Mouse (Mus musculus) hindbrain, embryonic 11.5 days (tissue): Measurements from ENCODE around the gene Gm21983. TPM values are rescaled to one million over a fixed set of nuclear protein-coding genes. Genes with fewer than 3 reads are reported as not detected.
A peak's percentile ranks its signal among the peaks of the same experiment; 100 is the strongest.

ENCODE experiments used
- ATAC-seq: fragments of 200-750 bp; cut with Nextera tagmentation; 2 replicates; pipeline ENCODE4 v1.8.0; 2017; ENCODE audit warnings: mild to moderate bottlenecking, moderate TSS enrichment, moderate library complexity; ENCODE audit not compliant: low FRiP score
- DNase-seq: peaks from one replicate; pipeline ENCODE4 v3.0.0-alpha.2; 2015; ENCODE audit warnings: low spot score
- H3K27ac ChIP-seq: fragments of 300-500 bp; sonication (generic); 2 replicates; pipeline ENCODE4 v1.5.1; 2014; ENCODE audit warnings: mild to moderate bottlenecking, low read depth, low read length
- H3K27me3 ChIP-seq: fragments of 300-500 bp; sonication (generic); 2 replicates; pipeline ENCODE4 v1.6.1; 2014; ENCODE audit warnings: mild to moderate bottlenecking, low read length, moderate library complexity, mixed read lengths; ENCODE audit not compliant: control insufficient read depth, insufficient read depth
- H3K36me3 ChIP-seq: fragments of 300-500 bp; sonication (generic); 2 replicates; pipeline ENCODE4 v1.6.1; 2014; ENCODE audit warnings: mild to moderate bottlenecking, low read length, moderate library complexity, mixed read lengths; ENCODE audit not compliant: control insufficient read depth, insufficient read depth
- H3K4me1 ChIP-seq: fragments of 300-500 bp; sonication (generic); replicated peaks from 2 replicates; pipeline ENCODE4 v1.6.1; 2014; ENCODE audit warnings: low read length, mixed read lengths; ENCODE audit not compliant: control insufficient read depth, insufficient read depth
- H3K4me2 ChIP-seq: fragments of 300-500 bp; sonication (generic); replicated peaks from 2 replicates; pipeline ENCODE4 v1.6.1; 2014; ENCODE audit warnings: mild to moderate bottlenecking, low read depth, low read length
- H3K4me3 ChIP-seq: fragments of 300-500 bp; sonication (generic); 2 replicates; pipeline ENCODE4 v1.5.1; 2014; ENCODE audit warnings: low read depth, low read length
- H3K9ac ChIP-seq: fragments of 300-500 bp; sonication (generic); 2 replicates; pipeline ENCODE4 v1.6.1; 2014; ENCODE audit warnings: low read depth, low read length
- H3K9me3 ChIP-seq: fragments of 300-500 bp; sonication (generic); 2 replicates; pipeline ENCODE4 v1.6.1; 2016; ENCODE audit warnings: low read length; ENCODE audit not compliant: control insufficient read depth
- WGBS: fragments of 180-500 bp; shearing (Covaris S2); extraction: QIAGEN DNeasy Blood & Tissue Kit; methylation state at CpG from one replicate; pipeline ENCODE4 v1.1.7; 2014; 5-methylcytosine and 5-hydroxymethylcytosine counted together
- polyA plus RNA-seq: library from polyadenylated mRNA; unstranded; fragments of >200 nt; fragmentation: Nextera tagmentation; extraction: Ambion mirVana; gene quantifications from 2 replicates; pipeline ENCODE4 v1.2.1, GENCODE M21; 2014

The Gm21983 gene
- polyA plus RNA-seq, 1 experiment from 2014 or later = not detected

- Histone ChIP-seq H3K4me3 (no peak overlapping the region), H3K9ac (no peak overlapping the region), H3K4me1 (peaks cover 22% of the 10 kb centered on the region), H3K27me3 (no peaks in the 10 kb centered on the region), H3K36me3 (peaks cover 7% of the 10 kb centered on the region; the same call in 1 of the 2 replicates), H3K27ac (no peak overlapping the region), H3K4me2 (no peak overlapping the region), H3K9me3 (no peaks in the 10 kb centered on the region)
- ATAC-seq (no peak), DNase-seq (no peak)
- WGBS = 94% methylated on average over 3 of the region's 3 CpGs
Observed at GRCm38 (mm10) chr7:27160921-27161320, 20.0 kb downstream of the Gm21983 start.

DNA sequence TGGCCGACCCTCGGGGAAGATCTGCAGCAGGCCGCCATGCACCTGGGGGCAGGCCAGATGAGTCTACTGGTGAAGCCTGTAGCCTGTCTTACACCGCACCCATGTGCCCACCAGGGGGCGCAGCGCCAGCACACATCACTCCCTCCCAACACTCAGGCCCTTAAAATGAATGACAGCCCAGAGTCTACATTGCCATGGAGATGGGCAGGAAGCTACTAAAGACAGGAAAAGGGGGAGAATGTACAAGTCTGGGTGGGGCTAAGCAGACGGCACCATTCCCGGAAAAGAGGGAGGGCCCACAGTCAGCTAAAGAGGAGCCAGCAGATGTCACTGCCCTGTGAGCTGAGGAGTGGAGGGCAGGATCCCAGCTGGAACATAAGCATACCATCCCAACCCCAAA lies 21.0 kb downstream of the Gm21983 start:
- H3K4me3 ChIP-seq = no peak overlapping the region
- H3K36me3 ChIP-seq = peaks cover 7% of the 10 kb centered on the region; the same call in 1 of the 2 replicates

GRCm38 (mm10) chr7:27159256-27159655 lies 21.6 kb downstream of the Gm21983 start:
- DNase-seq = no peak
- H3K9me3 ChIP-seq = no peaks in the 10 kb centered on the region
- H3K9ac ChIP-seq = no peak overlapping the region
- peaks cover 10% of the 10 kb centered on the region for H3K4me1 ChIP-seq
- no peak for ATAC-seq
- 95% methylated on average over 6 of the region's 6 CpGs for WGBS
- 0 out of 2 replicates have a peak, but pooled peaks cover 3% of the 10 kb centered on the region for H3K36me3 ChIP-seq
- no peak overlapping the region for H3K4me3 ChIP-seq
- H3K27ac ChIP-seq = no peak overlapping the region
- no peak overlapping the region for H3K4me2 ChIP-seq
- no peaks in the 10 kb centered on the region for H3K27me3 ChIP-seq

More for the DNA sequence above, 21.0 kb downstream of the Gm21983 start:
- no peak overlapping the region for H3K27ac ChIP-seq
- DNase-seq (peak; percentile 89), ATAC-seq (peak; percentile 90)
- H3K4me1 ChIP-seq = peaks cover 16% of the 10 kb centered on the region
- WGBS = 18% methylated on average over 8 of the region's 8 CpGs
- no peaks in the 10 kb centered on the region for H3K9me3 ChIP-seq
- H3K9ac ChIP-seq = no peak overlapping the region
- H3K4me2 ChIP-seq = no peak overlapping the region
- no peaks in the 10 kb centered on the region for H3K27me3 ChIP-seq

- ATAC-seq (no peak), DNase-seq (no peak)
- Histone ChIP-seq H3K9ac (no peak overlapping the region), H3K4me2 (no peak overlapping the region), H3K36me3 (0 out of 2 replicates have a peak, but pooled peaks cover 3% of the 10 kb centered on the region), H3K27me3 (no peaks in the 10 kb centered on the region), H3K4me1 (peaks cover 6% of the 10 kb centered on the region; the same call in 1 of the 2 replicates), H3K9me3 (no peaks in the 10 kb centered on the region), H3K4me3 (no peak overlapping the region), H3K27ac (no peak overlapping the region)
- WGBS = 94% methylated on average over 9 of the region's 9 CpGs
Observed at GRCm38 (mm10) chr7:27158171-27158570, 22.7 kb downstream of the Gm21983 start.

GRCm38 (mm10) chr7:27156005-27156404 lies 24.9 kb downstream of the Gm21983 start:
- DNase-seq = no peak
- no peaks in the 10 kb centered on the region for H3K27me3 ChIP-seq
- WGBS = 80% methylated on average over 13 of the region's 13 CpGs

DNA sequence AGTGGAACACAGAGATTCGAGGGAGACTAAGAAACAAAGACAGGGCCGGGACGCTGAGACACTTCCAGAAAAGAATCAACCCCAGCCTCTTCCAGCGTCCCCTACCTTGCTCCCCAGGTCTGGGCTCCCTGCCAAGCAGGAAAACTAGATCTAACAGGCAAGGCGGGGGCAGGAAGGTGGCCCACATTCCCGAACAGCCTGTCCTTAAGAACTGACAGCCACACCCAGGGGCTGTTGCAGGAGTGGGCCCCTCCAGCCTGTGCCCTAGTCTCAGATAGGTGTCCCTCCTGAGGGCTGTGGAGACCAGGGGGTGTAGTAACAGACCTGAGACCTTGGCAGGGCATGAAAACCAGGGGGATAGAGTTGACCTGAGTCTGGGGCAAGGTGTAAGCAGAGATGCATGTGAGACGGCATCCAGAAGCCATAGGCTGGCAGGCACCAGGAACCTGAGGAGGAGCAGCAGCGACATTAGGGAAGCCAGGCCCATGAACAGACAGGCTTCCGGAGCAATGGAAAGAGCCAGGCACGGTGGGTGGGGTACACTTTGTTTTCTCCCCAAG lies 27.6 kb downstream of the Gm21983 start, which contains the start of gene Cyp2t4:
Gene Cyp2t4, plus strand, starts transcription at position 510 of the 560 bp plus-strand sequence.
- ATAC-seq (no peak), DNase-seq (no peak)
- Histone ChIP-seq H3K9ac (no peak within 1 kb of the TSS), H3K4me1 (no peaks in the 10 kb centered on the region), H3K27ac (no peak within 1 kb of the TSS), H3K36me3 (no peaks in the 10 kb centered on the region), H3K27me3 (no peaks in the 10 kb centered on the region), H3K4me2 (no peak within 1 kb of the TSS), H3K9me3 (no peaks in the 10 kb centered on the region), H3K4me3 (no peak within 1 kb of the TSS)
- WGBS = 78% methylated on average over 10 of the region's 10 CpGs

More at GRCm38 (mm10) chr7:27156005-27156404, 24.9 kb downstream of the Gm21983 start:
- H3K4me1 ChIP-seq = no peaks in the 10 kb centered on the region; the same call in 1 of the 2 replicates
- no peaks in the 10 kb centered on the region for H3K9me3 ChIP-seq
- no peak for ATAC-seq
- no peak overlapping the region for H3K27ac ChIP-seq
- no peak overlapping the region for H3K9ac ChIP-seq
- no peak overlapping the region for H3K4me3 ChIP-seq
- H3K4me2 ChIP-seq = no peak overlapping the region
- 0 out of 2 replicates have a peak, but pooled peaks cover 3% of the 10 kb centered on the region for H3K36me3 ChIP-seq

GRCm38 (mm10) chr7:27136410-27136996 lies 44.4 kb downstream of the Gm21983 start:
- H3K4me3 ChIP-seq = no peak overlapping the region

GRCm38 (mm10) chr7:27133757-27134156 lies 47.1 kb downstream of the Gm21983 start:
- Histone ChIP-seq H3K36me3 (no peaks in the 10 kb centered on the region), H3K9ac (no peak overlapping the region), H3K4me1 (no peaks in the 10 kb centered on the region), H3K4me2 (no peak overlapping the region), H3K27ac (no peak overlapping the region), H3K4me3 (no peak overlapping the region), H3K9me3 (no peaks in the 10 kb centered on the region), H3K27me3 (no peaks in the 10 kb centered on the region)
- no peak for ATAC-seq
- no peak for DNase-seq
- WGBS = 86% methylated on average over 4 of the region's 4 CpGs

More at GRCm38 (mm10) chr7:27136410-27136996, 44.4 kb downstream of the Gm21983 start:
- H3K27ac ChIP-seq = no peak overlapping the region
- H3K27me3 ChIP-seq = no peaks in the 10 kb centered on the region
- WGBS = 73% methylated on average over 8 of the region's 8 CpGs
- no peak overlapping the region for H3K9ac ChIP-seq
- DNase-seq = no peak
- no peaks in the 10 kb centered on the region for H3K9me3 ChIP-seq
- H3K36me3 ChIP-seq = no peaks in the 10 kb centered on the region
- H3K4me2 ChIP-seq = no peak overlapping the region
- H3K4me1 ChIP-seq = no peaks in the 10 kb centered on the region
- ATAC-seq = no peak

GRCm38 (mm10) chr7:27133156-27133555 lies 47.7 kb downstream of the Gm21983 start:
- no peaks in the 10 kb centered on the region for H3K27me3 ChIP-seq
- H3K9me3 ChIP-seq = no peaks in the 10 kb centered on the region
- no peaks in the 10 kb centered on the region for H3K4me1 ChIP-seq
- WGBS = 76% methylated on average over 12 of the region's 12 CpGs
- no peak overlapping the region for H3K9ac ChIP-seq
- no peaks in the 10 kb centered on the region for H3K36me3 ChIP-seq
- ATAC-seq (no peak), DNase-seq (no peak)
- H3K4me2 ChIP-seq = no peak overlapping the region
- no peak overlapping the region for H3K27ac ChIP-seq
- no peak overlapping the region for H3K4me3 ChIP-seq
